Mouse (Mus musculus) lung, adult 2 months (tissue): ENCODE measurements around the gene Llgl2.

Experiments
- CTCF ChIP-seq: fragments of 200-500 bp; IDR thresholded peaks from 2 replicates; pipeline ENCODE4 v1.5.1; 2011; ENCODE audit warnings: mild to moderate bottlenecking, low read length, control low read depth; ENCODE audit not compliant: insufficient read depth
- POLR2A ChIP-seq: fragments of 200-500 bp; IDR thresholded peaks from 2 replicates; pipeline ENCODE4 v1.6.1; 2011; ENCODE audit warnings: low read depth, mild to moderate bottlenecking, control low read depth, low read length, borderline replicate concordance; ENCODE audit errors: extremely low read depth

GRCm38 (mm10) chr11:115841044-115841443 lies 17.2 kb downstream of the Llgl2 start:
- TF ChIP-seq CTCF = no peak
- TF ChIP-seq POLR2A = no peak
